Mouse (Mus musculus) heart, postnatal 0 days (tissue): ENCODE results near the gene Slc29a3.

Experiments used
- CTCF ChIP-seq: IDR thresholded peaks from 2 replicates; pipeline ENCODE4 v1.5.1; 2016; ENCODE audit warnings: antibody characterized with exemption, control low read depth, low read depth
- EP300 ChIP-seq: IDR thresholded peaks from 2 replicates; pipeline ENCODE4 v1.6.1; 2016; ENCODE audit warnings: antibody characterized with exemption, low read depth

GRCm38 (mm10) chr10:60753261-60753660 is 667 bp upstream of the Slc29a3 start:
- TF ChIP-seq CTCF (no peak), EP300 (no peak)
